Mouse (Mus musculus) 3T3-L1 (cell line): ENCODE measurements around the gene Smpdl3b.
"Not testable (repeated sequence)": the region's sequence is repeated elsewhere in the genome, so short reads cannot be mapped to it uniquely, and the experiment has no call there.

Experiments used
- DNase-seq: peaks from one replicate; pipeline ENCODE4 v3.0.0-alpha.2; 2015; ENCODE audit warnings: low read depth, low spot score

The Smpdl3b gene

DNA sequence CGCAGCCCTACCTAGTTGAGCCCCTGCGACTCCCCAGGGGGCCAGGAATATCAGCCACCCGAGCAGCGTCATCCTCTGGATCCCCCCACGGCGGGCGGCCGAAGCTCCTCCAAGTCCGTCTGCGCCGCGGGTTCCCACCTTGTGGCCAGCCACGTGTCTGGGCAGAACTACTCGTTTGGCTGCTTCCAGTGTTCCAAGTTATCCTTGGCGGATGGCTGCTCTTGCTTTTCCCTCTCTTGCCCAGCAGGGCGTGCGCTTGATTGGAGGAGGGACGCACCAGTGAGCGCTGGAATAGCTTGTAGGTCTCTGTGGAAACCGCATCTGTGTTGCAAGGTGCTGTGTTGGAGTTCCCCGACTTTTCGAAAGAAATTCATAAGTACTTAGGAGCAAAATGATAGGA lies at the start of gene Smpdl3b:
Smpdl3b (minus strand) TSS at position 279 of the 400 bp plus-strand sequence.
- peak; percentile 34 for DNase-seq

DNA sequence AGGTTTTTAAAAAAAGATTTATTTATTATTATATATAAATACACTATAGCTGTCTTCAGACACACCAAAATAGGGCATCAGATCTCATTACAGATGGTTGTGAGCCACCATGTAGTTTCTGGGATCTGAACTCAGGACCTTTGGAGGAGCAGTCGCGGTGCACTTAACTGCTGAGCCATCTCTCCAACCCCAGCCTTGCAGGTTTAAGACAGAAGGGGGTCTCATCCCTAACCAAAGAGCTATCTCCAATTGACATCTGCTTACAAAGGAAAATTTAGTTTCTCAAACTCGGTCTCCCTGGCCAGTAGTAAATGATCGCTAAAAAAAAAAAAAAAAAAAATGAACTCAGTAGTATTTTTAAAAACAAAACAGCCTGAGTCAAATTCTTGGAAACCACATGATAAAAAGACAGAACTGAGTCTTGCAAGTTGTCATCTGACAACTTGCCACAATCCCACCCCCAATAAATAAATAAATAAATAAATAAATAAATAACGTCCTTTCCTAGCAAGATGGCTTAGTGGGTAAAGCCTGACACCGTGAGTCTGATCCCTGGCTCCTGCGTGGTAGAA lies 49.7 kb upstream of the Smpdl3b start:
- no peak for DNase-seq

DNA sequence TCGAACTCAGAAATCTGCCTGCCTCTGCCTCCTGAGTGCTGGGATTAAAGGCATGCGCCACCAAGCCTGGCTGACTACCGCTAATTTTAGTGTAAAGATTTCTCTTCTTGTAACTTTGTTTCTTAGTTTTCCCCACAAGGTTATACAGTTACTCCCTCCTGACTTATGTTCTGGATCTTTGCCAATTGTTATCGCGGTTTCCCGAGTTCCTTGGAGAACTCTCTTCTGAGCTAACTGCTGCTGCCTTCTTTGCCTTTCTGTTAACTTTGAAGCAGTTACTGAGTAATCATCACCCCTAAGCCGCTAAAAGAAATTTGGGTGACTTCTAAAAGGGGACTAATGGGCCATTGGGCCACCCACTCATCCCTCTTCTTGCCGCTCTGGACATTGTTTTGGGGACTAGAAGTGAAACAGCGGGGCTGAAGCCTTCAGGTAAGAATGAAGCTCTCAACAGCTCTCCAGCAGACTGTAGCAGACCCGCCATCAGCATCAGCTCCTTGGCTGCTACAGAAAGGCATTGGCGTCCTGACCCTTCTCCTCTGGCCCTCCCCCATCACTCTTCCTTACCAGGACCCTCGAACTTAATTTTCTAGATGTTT lies 48.6 kb upstream of the Smpdl3b start:
- no peak for DNase-seq

DNA sequence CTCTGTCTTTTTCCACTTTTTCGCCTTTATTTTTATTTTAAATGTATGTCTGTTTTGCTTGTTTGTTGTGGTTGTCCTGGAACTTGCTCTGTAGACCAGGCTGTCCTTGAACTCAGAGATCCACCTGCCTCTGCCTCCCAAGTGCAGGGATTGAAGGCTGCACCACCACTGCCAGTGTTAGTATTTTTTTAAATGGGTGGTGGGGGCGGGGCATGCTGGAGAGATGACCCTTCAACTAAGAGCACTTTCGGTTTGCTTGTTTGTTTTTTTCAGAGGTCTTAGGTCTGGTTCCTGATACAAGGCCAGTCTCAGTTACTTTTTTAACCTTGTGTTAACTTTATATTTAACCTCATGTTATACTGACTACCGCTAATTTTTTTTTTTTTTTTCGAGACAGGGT lies 48.1 kb upstream of the Smpdl3b start:
- no peak for DNase-seq

DNA sequence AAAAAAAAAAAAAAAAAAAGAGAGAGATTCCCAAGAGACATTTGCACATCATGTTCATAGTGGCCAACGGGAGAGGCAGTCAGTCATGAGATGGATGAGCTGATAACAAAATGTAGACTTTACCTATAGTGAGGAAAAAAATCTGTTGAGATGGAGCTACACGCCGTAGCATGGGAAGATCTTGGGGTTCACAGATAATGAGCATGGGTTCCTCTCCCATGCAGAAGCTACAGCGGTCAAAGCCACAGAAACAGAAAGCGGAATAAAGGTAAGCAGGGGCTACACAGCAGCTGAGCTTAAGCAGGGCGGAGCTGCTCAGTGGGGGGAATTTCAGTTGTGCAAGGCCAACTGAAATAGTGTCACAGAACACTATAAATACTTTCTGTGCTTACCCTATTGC lies 47.3 kb upstream of the Smpdl3b start:
- DNase-seq = no peak

DNA sequence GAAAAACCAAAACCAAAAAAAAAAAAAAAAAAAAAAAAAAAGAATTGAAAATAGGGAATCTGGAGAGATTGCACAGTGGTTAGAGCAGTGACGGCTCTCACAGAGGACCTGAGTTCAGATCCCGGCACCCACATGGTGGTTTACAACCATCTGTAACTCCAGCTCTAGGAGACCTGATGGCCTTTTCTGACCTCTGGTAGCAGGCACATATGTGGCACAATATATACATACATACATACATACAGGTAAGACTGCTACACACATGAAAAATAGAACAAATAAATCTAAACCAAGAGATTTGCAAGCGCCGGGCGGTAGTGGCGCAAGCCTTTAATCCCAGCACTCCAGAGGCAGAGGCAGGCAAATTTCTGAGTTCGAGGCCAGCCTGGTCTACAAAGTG lies 46.8 kb upstream of the Smpdl3b start:
- no peak for DNase-seq

DNA sequence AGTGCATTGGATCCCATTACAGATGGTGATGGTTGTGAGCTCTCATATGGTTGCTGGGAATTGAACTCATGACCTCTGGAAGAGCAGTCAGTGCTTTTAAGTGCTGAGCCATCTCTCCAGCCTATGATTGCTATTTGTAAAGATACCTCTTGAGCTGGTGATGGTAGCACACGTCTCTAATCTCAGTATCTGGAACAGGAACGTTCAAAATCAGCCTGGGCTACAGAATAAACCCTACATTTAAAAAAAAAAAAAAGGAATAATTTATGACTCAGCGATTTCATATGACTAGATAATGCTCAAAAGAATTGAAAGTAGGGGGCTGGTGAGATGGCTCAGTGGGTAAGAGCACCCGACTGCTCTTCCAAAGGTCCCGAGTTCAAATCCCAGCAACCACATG lies 46.2 kb upstream of the Smpdl3b start:
- DNase-seq = no peak

DNA sequence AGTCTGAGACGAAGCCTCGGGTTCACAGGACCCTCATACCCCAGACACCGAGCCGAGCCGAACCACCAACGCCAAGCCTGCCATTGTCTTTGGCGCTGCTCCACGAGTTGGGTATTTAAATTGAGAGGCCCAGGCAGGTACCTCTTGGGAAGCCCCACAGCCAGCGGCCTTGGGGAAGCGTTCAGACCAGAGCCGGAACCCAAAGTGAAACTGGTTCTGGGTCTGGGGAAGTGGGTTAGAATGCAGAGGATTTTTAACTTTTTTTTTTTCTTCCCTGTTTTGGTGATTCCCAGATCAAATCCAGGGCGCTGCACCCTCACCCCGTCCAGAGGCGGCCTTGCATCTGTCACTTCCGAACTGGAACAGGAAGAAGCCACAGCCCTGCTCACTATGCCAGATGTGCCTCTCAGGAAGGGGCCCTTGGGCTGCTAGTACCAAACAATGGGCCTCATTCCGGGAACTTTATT lies 45.2 kb upstream of the Smpdl3b start:
- no peak for DNase-seq

DNA sequence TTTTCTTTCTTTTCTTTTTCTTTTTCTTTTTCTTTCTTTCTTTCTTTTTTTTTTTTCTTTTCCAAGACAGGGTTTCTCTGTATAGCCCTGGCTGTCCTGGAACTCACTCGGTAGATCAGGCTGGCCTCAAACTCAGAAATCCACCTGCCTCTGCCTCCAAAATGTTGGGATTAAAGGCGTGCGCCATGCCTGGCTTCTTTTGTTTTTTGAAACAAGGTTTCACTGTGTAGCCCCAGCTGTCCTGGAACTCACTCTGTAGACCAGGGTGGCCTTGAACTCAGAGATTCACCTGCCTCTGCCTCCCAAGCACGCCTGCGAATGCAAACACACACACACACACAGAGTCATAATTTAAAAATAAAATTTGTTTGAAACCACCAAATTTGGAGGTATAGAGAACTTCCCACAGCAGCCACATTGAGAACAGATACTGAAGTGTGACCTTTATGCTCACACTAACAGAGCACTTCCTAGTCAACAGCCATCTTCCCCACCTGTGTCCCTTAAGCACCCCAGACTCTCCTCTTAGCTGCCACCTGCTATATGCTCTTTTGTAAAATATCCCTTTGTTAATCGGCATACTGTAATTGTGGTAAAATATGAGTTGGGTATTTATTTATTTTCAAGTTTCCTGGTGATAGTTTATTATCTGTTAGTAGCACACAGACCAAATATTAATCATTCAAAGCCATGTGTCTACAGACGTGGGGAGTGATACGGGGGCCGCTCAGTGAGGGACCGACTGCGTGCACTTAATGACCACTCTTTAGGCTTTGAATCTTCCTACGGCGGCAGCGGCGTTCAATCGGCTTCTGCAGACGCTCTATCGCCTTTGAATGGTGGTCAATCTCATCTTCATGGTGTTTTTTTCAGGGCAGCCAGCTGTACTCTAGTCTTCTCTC lies 44.4 kb upstream of the Smpdl3b start:
- no peak for DNase-seq

DNA sequence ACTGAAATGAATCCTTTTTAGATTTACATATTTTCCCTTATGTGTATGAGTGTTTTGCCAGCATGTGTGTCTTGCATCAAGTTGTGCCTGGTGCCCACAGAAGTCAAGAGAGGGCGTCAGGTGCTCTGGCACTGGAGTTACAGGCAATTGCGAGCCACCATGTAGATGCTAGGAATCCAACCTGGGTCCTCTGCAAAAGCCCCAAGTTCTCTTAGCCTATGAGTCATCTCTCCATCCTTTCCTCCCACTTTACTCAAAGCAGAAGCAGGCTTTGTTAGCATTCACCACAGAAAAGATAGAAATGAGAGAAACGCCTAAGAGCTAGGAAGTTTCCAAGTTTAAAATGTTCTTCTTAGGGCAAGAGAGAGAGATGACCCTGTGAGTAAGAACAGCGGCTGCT lies 42.8 kb upstream of the Smpdl3b start:
- no peak for DNase-seq

DNA sequence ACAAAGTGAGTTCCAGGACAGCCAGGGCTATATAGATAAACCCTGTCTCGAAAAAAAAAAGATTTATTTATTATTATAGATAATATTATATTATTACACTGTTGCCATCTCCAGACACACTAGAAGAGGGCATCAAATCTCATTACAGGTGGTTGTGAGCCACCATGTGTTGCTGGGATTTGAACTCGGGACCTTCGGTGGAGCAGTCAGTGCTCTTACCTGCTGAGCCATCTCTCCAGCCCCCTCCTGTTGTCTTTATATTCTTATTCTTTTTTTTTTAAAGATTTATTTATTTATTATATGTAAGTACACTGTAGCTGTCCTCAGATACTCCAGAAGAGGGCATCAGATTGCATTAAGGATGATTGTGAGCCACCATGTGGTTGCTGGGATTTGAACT lies 41.6 kb upstream of the Smpdl3b start:
- DNase-seq = not testable (repeated sequence)

DNA sequence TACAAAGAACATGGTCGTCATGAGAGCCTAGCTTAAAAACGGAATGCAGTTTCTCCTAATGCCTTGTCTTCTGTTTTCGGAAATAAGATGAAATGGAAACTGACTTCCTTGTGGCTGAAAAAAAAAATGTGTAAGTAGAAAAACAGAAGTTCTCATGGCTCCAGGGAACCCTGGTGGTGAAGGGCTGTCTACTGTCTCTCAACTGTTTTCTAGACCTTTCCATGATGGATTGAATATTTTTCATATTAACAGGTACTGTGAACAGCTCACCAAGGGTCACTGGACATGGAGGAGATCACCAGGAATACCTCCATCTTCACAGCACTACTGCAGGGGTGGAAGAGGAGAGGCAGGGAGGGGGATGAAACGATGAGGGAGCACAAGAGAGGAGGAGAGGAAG lies 41.0 kb upstream of the Smpdl3b start:
- no peak for DNase-seq

DNA sequence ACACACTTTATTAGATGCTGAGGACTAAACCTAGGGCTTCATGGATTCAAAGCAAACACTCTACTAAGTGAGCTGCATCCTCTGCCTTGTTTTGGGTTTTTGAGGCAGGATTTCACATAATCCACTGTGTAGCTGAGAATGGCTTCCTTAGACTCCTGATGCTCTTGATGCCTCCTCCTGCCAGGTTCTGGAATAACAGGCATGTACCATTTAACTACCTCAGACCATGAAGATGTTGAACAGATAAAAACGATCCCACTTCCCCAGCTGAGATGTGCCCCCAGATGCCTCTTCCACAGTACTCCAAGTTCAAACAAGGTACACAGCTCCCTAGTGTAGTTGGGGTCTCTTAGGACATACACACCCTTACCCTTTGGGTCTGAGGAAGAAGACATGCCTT lies 40.4 kb upstream of the Smpdl3b start:
- no peak for DNase-seq

DNA sequence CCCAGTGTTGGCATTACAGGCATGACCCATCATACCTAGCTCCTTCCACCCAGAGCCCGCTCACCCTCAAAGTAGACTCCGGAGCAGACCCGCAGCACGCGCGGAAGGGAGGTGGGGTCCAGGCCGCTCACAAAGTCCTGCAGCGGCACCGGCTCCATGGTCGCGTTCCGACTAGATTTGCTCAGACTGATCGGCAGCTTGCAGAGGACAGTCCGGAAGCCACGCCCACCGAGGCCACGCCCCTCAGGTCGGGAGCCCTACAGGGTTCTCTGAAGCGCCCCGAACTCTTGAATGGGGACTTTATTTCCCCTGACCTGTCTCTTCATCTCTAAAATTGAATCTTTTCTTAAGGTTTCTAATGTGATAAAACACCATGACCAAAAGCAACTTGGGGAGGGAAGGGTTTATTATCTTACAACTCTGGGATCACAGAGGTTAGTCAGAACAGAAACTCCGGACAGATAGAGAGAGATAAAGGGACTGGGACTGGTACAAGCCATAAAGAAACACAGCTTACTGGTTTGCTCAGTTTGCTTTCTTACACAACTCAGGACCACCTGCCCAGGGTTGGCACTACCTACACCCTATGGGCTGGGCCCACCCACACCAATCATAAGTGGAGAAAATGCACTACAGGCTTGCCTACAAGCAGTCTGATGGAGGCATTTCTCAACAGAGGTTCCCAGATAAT lies 39.3 kb upstream of the Smpdl3b start, which contains the start of gene Themis2:
Themis2 (minus strand) TSS at position 192 of the 691 bp plus-strand sequence.
- DNase-seq = no peak

DNA sequence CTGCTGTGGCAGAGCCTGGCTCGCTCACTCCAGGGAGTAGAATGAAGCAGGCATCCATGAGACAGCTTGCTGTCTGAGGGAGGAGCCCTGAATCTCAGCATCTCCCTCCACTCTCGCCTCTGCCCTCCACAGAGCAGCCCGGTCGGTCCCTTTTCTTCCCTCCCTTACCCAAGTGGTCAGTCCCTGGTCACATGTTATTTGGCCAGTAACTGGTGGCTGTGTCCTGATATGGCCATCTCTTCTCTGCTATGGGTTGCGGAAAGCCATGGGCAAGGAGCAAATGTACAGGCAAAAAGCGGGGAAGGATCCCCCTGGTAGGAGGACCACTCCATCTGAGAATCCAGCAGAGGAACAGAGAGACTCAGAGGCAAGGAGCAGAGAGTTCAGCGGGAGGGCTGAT lies 38.1 kb upstream of the Smpdl3b start:
- DNase-seq = no peak

DNA sequence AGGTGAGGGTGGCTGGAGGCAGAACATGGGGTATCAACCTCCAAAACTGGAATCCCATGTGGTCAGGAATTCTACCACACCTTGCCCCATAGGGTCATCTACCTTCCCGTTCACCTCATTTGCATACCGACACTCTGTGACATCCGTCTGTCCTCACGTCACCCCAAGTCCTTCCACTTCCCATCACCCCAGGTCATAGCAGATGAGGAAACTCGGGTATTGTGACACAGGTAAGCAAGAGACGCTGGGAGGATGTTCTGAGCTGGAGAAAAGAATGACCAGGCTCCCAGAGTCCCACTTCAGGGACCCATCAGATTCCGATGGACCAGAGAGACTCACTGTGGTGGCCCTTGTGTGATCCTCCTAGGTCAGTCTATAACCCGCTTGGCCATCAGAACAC lies 37.7 kb upstream of the Smpdl3b start:
- no peak for DNase-seq

DNA sequence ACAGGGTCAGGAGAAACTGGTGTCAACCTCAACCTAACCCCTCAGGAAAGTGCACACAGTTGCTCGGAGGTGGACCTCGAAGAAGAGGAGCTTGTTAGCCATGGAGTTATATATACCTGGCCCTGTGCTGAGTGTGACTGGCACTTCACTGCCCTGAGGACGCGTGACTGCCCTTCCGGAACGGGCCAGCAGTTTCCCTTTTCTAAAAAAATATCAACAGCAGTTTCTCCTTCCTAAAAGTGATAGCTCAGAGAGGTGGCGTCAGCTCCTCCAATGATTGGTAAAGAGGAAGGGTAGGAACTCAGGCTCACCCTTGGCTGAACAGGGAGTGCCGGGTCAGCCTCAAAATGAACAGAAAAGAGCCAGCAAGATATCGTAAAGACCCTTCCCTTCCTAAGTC lies 37.0 kb upstream of the Smpdl3b start:
- DNase-seq = no peak

DNA sequence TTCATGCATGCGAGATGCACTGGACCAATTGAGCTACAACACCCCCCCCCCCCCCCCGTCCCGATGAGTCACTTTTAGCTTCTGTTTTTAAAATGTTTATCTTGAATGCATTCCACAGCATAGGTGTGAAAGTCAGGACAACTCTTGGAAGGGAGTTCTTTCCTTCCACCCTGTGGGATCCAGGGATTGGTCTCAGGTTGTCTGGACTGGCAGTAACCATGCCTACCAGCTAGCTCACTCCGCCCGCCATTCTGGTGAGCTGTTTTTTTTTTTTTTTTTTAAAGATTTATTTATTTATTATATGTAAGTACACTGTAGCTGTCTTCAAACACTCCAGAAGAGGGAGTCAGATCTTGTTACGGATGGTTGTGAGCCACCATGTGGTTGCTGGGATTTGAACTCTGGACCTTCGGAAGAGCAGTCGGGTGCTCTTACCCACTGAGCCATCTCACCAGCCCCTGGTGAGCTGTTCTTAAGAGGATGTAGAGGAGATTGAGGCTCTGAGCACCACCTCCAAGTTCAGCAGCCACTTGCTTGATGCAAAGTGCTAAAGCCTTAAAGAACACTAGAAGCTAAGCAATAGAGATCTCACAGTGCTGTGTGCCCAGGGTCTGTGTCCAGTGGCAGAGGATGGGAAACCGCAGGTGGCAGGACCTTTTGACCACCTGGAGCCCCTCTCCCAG lies 36.4 kb upstream of the Smpdl3b start:
- DNase-seq = not testable (repeated sequence)

DNA sequence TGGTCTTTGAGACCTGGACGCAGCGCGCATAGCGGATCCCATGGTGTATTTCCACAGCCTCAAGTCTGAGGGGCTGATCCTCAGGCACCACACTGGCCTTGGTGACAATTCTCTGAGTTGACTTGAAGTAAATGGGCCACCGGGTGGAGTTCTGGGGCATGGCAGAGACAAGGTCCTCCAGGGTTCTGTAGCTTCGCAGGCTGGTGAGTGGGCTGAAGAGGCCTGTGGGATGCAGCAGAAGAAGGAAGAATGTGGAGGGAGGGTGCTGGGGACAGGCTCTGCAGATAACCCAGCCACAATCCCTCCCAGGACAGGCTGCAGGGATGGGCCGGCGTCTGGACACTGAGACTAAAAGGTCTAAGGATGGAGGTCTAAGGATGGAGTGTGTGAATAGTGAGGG lies 32.7 kb upstream of the Smpdl3b start:
- no peak for DNase-seq

DNA sequence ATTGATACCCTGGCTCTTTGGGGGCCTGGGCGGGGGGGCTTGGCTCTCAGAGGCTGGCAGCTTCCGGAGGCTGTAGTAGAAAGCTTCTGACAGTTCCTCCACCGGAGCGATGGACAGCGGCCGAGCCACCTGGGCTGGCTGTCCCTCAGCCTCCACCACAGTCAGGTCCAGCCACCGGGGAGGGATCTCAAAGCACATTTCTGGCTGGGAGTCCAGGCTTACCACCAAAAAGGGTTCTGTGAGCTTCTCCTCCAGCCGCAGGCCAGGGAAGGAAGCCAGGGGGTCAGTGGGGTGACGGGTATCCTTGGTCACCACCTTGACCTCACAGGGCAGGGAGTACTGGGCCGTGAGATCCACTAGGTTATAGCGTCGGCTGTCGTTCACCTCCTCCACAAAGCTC lies 28.2 kb upstream of the Smpdl3b start:
- DNase-seq = no peak

DNA sequence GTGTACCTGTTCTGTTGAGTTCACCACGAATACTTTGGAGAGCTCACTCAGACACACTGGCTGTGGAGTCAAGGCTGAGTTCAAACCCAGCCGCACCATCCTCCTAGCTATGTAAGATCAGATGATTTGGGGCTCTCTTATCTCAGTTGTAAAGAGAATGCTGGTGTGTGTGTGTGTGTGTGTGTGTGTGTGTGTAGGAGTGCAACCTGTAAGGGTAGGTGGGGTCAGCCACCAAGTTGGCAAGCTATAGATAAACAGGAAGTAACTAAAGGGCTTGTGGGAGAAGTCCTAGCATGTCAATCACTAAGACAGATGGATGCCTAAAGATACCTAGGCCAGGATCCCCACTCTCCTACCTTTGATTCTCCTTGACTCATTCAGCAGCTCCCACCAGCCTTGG lies 26.7 kb upstream of the Smpdl3b start:
- no peak for DNase-seq

DNA sequence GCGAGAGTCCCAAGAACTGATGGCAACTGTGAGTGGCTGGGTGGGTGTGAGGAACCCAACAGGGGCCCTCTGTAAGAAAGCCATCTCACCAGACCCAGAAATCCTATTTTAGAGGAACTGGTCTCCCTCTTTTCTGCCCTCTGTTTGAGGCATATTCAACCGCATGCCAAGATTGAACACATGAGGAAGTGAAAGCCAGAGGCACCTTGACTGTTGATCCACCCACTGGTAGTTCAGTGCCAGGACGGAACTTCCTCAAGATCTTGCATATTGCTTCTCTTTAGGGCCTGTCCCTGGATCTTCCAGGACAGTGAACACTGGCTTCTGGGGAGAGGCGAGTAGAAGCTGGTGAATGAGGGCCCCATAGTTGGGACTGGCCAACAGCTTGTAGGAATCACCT lies 23.2 kb upstream of the Smpdl3b start:
- no peak for DNase-seq
